Mouse (Mus musculus) gastrocnemius, postnatal 36 days (tissue): ENCODE results near the gene Abcb10. TPM values are rescaled to one million over a fixed set of nuclear protein-coding genes. Genes with fewer than 3 reads are reported as not detected.

Source experiments
- DNase-seq, 2 experiments: peaks; one replicate each; pipeline ENCODE4 v3.0.0; 2022
- intact Hi-C: fragments of 180-260 bp; cut with DNase I; formaldehyde crosslinking; loops from one replicate; pipeline ENCODE4 v1.15.1; 2025
- microRNA-seq, 2 experiments: library from miRNA; unstranded; fragments of <30 nt; microRNA quantifications; one replicate each; pipeline ENCODE4 v1.2.0; 2021
- total RNA-seq, 2 experiments: library from RNA; stranded (reverse); gene quantifications; 2 replicates each; pipeline ENCODE4 v1.2.3; 2021

Abcb10 gene
- total RNA-seq, 2 experiments from 2014 or later: 15.6 to 15.9 TPM

GRCm38 (mm10) chr8:123925671-123926070 lies 57.3 kb downstream of the Abcb10 start:
- intact Hi-C loops: loop anchor here (2.0 kb wide), 1 partner anchor 25 kb away; no protein-coding TSS in a partner anchor
- peak in 1 of 2 experiments; percentile 29 for DNase-seq

- peak; percentile 67 to 75 for DNase-seq
- intact Hi-C loops: loop anchor here (2.0 kb wide), 1 partner anchor 26 kb away; no protein-coding TSS in a partner anchor
These were observed 58.2 kb downstream of the Abcb10 start for GRCm38 (mm10) chr8:123924719-123925118.

GRCm38 (mm10) chr8:123914635-123915034 lies 68.3 kb downstream of the Abcb10 start:
- no peak for DNase-seq
- intact Hi-C loops: no loop called here

GRCm38 (mm10) chr8:123912265-123912664 lies 70.7 kb downstream of the Abcb10 start:
- intact Hi-C loops: no loop called here
- DNase-seq: no peak

GRCm38 (mm10) chr8:123907604-123908003 lies 75.3 kb downstream of the Abcb10 start:
- no peak for DNase-seq
- intact Hi-C loops: no loop called here

- DNase-seq: no peak
- intact Hi-C loops: no loop called here
These were observed 80.3 kb downstream of the Abcb10 start for GRCm38 (mm10) chr8:123902653-123903052.

Small RNA genes within 50 kb of the gene (microRNA-seq; reads per million reads assigned to microRNA genes)
- gene Mir1967: 0 reads per million in 2 experiments

Other genes with a start within 250 kb of the Abcb10 start
- gene Rab4a, start 177.1 kb downstream of the Abcb10 start, total RNA-seq: 10 to 100 TPM; 10.5 to 11.7 TPM
- under 1 TPM; 0.54 to 0.66 TPM for gene Ccsap, start 122.9 kb downstream of the Abcb10 start, total RNA-seq
- gene Acta1, start 88.4 kb downstream of the Abcb10 start, total RNA-seq: over 10,000 TPM; 54,633 to 61,739 TPM
- gene Nup133, start 33.9 kb downstream of the Abcb10 start, total RNA-seq: 10 to 100 TPM in 1 of 2 experiments, 1 to 10 TPM in 1; 6.6 to 11.0 TPM
- 10 to 100 TPM; 12.0 to 13.6 TPM for gene Taf5l, start 38.3 kb upstream of the Abcb10 start, total RNA-seq
- 1 to 10 TPM; 5.4 to 5.8 TPM for gene Urb2, start 38.4 kb upstream of the Abcb10 start, total RNA-seq
- gene Galnt2, start 248.3 kb upstream of the Abcb10 start, total RNA-seq: 10 to 100 TPM; 32.5 to 35.6 TPM